Mouse (Mus musculus) sigmoid colon, adult 10 weeks (tissue): ENCODE results near the gene Fbxo11. TPM values are rescaled to one million over a fixed set of nuclear protein-coding genes. Genes with fewer than 3 reads are reported as not detected.

ENCODE experiments used
- polyA plus RNA-seq: library from polyadenylated mRNA; stranded (reverse); fragments of 350-450 nt; fragmentation: Illumina TruSeq; extraction: RNeasy Lipid Tissue Mini Kit (QIAGEN cat#74804); gene quantifications from one replicate; pipeline ENCODE4 v1.2.3, GENCODE M21; 2014; ENCODE audit warnings: low read depth, low replicate concordance

Gene Fbxo11
- polyA plus RNA-seq, result 169 TPM

GRCm38 (mm10) chr17:88065031-88065800, at the start of gene Fbxo11:
Gene Fbxo11 (minus strand): TSS chr17:88065291.

GRCm38 (mm10) chr17:87974629-87975228, 90.4 kb downstream of the Fbxo11 start, which contains the start of gene Msh6:
Gene Msh6 (plus strand): TSS chr17:87975062.

Other genes with a start within 250 kb of the Fbxo11 start
- not detected for gene Rpl36-ps4, start 144.3 kb downstream of the Fbxo11 start, polyA plus RNA-seq
- 18.0 TPM for gene Msh6, start 90.2 kb downstream of the Fbxo11 start, polyA plus RNA-seq